Mouse (Mus musculus) spleen, embryonic (tissue): ENCODE data around the gene Ammecr1.

Source experiments
- CTCF ChIA-PET: fragments of 350-600 bp; sonication (Branson Sonifier 250); formaldehyde crosslinking; loops from one replicate; lab custom pipeline; 2022; lab: Charles Lee

Gene Ammecr1

DNA sequence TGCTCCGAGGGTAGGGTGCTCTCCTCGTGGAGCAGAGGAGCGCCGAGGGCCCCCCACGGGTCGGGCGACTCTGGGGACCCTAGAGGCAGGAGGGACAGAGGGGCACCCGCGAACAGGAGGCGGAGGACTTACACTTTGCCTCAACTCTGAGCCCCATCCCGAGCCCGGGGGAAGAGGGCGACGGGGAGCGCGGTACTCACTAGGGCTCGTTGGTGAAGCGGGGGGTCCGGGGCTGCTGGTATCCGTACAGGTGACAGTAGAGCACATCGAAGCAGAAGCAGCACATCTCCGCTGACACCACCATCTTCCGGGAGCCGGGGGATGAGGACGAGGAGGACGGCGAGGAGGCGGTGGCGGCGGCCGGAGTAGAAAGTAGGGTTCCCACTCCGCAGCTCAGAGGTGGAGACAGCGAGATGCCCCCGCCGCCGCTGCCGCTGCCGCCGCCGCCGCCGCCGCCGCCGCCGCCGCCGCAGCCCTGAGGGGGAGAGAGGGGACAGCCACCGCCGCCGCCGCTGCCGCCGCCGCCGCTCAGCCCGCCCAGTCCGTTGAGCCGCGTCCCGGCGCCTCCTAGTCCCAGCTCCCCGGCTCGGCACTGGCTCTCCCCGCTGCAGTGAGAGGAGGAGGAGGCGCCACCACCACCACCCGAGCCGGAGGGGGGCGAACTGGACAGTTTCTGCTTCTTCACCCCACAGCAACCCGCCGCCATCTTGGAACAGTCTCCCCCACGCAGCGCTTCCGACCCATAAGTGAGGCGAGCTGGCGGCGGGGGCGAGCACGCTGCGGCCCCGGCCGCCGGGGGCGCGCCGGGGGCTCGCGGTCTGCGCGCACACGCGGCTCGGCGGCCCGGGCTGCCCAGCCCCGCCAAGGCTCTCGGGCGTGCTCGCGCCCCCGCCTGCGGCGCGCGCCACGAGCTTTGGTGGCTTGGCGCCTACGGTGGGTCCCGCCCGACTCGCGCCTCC is at the start of gene Ammecr1:
Gene Ammecr1 (minus strand): TSS at position 721 of the 959 bp plus-strand sequence.
- CTCF ChIA-PET = interaction anchor here (0.7 kb wide), 1 partner anchor 283 kb away, joined by 3 read pairs; no protein-coding TSS in a partner anchor

DNA sequence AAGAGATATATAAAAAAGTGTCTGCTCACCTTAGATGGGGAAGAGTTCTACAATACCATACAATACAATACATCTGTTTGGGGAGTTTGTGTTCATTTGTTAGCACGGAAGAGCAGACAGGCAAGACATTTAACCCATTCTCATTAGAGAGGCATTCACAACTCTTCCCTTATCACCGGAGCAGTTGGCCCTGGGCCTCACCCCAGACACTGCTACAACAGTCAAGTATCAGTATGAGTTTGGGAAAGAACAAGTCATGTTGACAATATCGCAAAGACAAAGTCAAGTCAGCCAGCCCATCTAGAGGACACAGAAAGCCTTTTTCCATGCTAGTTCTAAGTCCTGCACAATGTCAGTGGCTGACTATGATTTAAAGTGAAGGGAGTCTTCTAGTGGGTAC is 47.6 kb upstream of the Ammecr1 start:
- CTCF ChIA-PET = no interaction called here

DNA sequence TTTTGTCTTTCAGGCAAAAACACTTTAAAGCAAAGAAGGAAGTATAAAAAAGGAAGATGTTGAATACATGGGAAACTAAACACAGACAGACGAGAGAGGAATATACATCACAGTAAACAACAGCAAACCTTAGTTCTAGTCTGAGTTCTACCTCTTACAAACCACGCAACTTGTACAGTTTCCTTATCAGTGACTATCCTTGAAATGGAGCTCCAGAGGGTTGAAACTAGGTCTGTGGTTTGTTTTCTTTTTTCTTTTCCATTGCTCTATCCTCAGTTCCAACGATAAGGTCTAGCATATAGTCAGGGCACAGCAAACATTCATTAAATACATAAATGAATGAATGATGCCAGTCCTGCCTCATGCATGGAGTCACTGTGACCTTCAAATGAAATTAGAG is 45.8 kb upstream of the Ammecr1 start:
- CTCF ChIA-PET = no interaction called here

DNA sequence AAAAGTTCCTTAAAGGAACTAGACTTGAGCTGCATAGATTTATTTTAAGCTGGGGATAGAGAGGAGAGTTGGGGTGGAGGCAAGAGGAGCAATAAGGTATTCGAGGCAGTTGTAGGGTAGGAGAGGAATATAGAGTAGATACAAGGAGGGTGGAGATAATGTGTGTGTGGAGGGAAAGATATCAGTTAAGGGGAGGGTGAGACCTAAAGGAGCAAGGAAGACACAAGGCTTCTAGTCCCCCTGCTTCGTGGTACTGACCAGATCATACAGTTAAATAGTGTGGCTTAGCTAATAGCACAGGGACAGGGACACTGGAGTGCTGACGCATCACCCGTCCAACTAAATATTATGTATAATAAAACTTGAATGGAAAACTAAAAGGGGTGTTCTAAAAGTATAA is 45.3 kb upstream of the Ammecr1 start:
- CTCF ChIA-PET = no interaction called here

DNA sequence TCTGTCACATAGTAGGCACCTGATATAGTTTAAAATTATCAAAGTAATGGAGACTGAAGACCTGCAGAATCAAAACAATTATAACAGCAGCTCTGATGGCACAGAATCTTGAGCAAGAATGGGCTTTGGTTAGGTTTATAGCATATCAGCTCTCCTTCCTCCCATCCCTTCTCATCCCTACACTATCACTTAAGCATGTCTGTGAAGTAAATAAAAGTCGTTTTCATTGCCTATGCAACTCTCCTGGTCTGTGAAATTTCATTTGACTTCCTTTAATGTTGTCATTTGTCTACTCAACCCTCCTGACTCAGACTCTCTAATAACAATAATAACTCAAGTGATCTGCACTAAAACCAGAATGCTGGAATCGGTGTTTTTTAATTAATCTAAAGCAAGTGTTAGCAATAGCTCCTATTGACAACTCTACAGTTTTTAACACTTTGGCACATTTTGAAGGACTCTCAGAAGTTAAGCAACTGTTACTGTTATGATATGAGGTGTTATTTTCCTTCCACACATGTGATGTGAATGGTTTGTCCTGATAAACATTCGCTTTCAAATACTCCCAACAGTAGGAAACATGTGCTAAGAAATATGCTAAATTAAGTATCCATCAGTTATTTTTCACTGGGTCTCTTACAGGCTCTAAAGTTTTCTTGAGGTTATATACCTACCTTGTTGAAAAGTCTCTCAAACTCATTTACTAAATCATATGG is 37.8 kb upstream of the Ammecr1 start:
- CTCF ChIA-PET = no interaction called here

DNA sequence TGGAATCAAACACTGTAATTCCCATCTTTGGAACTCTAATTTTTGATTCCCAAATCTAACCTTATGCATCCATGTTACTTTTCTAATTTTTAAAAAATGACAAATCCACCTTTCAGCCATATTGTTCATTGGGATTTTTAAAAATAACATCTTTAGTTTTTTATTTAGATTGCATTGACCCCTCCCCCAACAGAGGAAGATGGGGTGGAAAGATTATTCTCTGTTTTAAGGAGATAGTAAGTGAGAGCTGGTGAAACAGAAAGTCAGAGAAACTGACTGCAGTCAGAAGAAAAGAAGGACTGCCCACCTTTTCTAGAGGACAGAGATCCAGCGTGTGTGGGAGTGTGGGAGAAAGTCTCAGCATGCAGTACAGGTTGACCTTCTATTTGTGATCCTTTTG is 30.7 kb upstream of the Ammecr1 start:
- CTCF ChIA-PET = no interaction called here

DNA sequence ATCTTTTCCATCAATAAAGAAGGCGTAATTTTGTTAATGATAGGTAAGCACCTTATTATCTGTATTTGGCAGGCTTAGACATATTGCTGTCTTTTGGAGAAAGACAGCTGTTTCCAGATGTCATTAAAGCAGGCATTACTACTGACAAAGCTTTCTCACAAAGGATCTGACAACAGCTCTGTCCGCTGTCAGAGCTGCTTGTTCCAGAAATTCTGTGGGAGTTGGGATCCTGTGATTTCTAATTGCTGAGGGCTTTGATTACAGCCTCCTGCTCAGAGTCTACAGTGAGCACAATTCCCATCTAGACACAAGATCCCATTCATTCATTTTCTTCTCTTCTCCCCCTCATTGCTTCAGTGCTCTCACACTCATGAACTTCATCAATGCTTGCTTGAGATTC is 28.0 kb upstream of the Ammecr1 start:
- CTCF ChIA-PET = no interaction called here

DNA sequence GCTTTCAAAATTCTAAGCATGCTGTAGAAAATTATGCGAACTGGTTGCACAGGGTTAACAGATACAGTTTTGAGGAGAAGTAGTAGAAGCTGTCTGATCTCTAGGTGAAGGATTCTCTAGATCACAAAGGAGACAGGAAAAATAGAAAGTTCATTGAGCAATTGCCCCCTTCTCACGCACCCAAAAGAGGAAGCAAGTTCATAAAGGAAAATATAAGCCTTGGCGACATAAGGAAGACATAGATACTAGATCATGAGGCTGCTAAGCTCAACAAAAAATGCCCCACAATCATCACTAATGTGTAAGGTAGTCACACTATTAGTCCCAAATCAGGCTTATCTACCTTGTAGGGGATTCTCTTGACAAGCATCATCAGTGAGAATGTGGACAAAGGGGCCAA is 17.6 kb upstream of the Ammecr1 start:
- CTCF ChIA-PET = no interaction called here

DNA sequence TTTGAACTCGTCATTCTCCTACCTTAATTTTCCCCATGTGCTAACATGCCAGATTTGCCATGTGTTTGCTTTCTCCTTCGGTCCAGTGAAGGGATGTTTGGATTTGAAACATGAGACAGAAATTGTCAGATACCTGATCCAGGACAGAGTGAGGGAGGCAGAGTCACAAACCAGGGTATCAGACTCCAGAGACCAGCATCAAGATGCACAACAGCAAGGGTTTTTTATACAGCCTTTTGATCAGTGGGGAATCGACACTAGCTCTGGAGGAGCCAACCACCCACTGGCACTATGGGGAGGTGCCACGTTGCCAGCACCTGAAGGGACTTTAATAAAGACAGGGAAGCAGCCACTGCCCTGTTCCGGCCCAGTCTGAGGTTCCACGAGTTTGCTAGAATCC is 17.1 kb upstream of the Ammecr1 start:
- CTCF ChIA-PET = no interaction called here

DNA sequence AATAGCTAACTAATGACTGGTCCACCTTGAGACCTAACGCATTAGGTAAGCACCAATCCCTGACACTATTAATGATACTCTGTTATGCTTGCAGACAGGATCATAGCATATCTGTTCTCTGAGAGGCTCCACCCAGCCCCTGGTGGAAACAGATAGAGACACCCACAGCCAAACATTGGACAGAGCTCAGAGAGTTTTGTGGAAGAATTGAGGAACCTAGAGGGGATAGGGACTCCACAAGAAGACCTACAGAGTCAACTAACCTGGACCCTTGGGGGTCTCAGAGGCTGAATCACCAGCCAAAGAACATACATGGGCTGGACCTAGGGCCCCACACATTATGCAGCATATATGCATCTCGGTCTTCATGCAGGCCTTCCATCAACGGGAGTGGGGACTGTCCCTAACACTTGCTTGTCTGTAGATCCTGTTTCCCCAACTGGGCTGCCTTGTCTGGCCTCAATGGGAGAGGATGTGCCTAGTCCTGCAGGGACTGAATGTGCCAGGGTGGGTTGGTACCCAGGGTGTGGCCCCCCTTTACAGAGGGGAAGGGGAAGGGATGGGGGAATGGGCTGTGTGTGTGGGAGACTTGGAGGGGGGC is 15.1 kb upstream of the Ammecr1 start:
- CTCF ChIA-PET = no interaction called here

DNA sequence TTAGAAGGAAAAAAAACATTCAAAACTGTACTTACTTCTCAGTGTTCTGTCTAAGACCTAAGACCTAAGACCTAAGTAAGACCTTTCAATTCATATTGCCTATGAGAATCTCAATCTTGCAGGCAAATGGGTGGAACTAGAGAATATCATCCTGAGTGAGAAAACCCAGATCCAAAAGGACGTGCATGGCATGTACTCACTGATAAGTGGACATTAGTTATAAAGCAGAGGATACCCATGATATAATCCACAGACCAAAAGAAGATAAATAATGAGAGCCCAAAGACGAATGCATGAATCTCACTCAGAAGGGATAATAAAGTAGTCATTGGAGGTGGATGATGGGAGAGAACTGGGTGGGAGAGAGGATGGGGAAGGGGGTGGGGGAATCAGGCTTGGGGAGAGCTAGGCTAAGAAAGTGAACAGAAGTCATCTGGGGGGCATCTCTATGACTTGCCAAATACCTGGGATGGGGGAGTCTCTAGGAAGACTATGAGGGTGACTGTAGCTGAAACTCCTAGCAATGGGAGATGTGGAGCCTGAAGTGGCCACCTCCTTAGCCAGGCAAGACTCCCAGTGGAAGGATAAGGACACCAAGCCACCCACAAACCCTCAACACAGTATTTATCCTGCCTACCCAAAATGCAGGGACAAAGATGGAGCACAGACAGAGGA is 14.5 kb upstream of the Ammecr1 start:
- CTCF ChIA-PET = no interaction called here

DNA sequence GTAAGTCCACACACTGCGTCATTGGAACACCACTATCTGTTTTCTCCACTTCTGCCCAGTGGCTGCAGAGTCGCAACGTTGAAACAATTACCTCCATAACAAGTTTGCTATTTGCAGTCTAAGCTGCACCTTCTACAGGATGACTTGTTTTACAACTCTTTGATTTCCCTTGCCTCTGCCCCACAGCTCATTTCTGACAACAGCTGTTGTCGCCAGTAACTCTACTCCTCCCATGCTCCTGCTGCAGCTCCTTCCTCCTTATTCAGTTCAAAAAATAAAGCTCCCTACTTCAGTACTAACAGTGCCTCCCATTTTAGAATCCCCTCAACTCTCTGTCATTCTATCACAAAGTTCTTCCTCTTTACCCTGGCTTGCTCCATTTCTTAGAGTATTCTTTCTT is 12.7 kb upstream of the Ammecr1 start:
- CTCF ChIA-PET = no interaction called here

DNA sequence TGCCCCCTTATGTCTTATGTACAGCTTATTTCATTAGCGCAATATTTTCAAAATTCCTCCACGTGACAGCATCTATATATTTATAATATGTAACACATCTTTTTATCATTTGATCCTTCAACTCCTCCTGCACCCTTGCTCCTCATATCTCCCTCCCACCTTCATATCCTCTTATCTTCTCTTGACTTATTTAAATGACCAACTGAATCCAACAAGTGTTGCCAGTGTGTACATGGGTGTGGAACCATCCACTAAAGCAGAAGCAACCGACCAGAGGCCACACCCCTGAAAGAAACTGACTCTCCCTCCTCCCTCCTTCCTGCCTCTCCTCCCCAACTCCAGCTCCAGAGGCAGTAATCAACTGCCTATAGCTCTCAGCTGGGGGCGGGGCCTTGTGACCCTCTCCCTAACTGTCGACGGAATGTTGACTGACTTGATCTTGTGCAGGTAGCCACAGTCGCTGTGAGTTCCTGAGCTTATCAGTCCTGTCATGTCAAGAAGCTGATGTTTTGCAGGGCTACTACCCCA is 6.0 kb upstream of the Ammecr1 start:
- CTCF ChIA-PET = no interaction called here

DNA sequence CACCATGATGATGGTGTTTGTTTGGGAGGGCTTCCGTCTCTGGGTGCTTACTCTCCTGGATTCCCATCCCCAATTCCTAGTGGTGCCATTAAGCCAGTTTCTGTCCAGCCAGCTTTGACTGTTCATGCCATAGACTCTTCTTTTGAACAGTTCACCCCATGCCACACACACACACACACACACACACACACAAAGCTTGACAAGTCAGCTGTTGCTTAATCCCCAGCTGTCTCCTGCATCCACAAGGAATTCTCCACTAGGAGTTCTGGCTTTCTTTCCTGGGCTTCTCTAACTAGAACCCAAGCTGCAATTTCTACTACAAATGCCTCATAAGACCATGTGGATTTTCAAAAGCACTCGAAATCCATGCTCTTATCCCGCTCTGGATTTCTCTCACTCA is 5.2 kb upstream of the Ammecr1 start:
- CTCF ChIA-PET = no interaction called here

DNA sequence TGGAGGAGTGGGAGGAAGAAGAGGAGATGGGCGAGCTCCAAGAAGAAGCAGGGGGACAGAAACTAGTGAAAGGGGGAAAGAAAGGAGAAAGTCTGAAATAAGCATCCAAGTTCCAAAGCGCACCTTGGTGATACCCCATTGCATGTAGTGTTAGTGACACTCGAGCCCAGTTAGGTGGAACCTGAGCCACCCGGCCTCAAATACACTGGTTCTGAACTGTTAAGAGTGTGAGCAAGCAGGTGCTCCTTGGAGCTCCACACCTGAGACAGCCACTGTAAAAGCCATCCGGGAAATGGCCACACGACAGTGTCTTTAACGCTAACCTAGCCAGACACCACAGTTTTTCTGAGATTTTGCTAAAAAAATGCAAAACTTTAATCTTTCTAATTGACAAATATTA is 539 bp upstream of the Ammecr1 start:
- CTCF ChIA-PET = interaction anchor here (0.7 kb wide), 1 partner anchor 284 kb away, joined by 3 read pairs; no protein-coding TSS in a partner anchor

DNA sequence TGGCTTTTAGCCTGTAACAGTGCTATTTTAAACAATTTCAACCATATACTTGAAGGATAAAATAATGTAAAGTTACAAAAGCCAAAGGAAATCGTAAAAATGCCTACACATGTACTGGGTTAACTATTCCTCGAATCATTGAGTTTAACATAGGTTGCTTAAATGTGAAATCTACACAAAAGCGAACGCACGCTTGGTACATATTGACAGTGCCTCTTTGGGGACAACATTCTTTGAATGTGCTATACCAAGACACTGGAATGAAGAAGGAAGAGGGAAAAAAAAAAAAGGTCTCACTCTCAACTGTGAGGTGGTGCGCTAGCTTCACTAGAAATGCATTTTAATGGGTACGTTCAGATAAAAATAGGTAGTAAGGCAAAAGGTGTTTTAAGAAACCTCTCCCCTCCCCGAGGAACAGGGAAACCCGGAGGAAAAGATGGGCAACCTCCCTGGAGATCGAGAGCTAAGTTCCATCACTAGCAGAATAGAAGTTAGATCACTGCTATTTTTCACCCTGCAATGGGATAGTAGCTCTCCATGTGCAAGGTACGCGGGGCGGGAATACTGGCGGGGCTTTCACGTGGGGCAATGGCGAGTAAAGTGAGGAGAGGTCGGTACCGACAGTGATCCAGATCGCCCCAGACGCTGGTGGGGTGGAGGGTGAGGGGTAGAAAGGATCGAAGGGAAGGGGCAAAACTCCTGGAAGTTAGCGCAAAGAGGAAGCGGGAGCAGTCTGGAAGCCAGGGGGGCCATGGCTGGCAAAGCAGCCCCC is 1.1 kb downstream of the Ammecr1 start:
- CTCF ChIA-PET = no interaction called here

DNA sequence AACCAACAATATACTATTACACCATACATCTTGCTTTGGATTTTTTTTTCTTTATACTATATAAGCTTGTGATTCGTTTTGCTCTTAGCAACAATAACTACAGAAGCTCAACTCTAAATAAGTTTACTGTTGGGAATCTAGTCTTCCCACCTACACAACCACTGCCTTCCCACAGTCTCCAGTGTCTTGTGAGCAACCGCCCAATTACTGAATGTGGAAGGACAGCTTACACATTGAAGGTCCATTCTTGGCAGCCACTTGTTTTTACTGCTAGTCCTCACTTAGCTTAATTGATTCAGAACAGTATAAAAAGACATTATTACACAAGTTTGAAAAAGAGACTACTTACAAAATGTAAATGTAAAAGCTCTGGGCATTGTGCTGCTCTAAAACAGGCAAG is 6.1 kb downstream of the Ammecr1 start:
- CTCF ChIA-PET = no interaction called here

DNA sequence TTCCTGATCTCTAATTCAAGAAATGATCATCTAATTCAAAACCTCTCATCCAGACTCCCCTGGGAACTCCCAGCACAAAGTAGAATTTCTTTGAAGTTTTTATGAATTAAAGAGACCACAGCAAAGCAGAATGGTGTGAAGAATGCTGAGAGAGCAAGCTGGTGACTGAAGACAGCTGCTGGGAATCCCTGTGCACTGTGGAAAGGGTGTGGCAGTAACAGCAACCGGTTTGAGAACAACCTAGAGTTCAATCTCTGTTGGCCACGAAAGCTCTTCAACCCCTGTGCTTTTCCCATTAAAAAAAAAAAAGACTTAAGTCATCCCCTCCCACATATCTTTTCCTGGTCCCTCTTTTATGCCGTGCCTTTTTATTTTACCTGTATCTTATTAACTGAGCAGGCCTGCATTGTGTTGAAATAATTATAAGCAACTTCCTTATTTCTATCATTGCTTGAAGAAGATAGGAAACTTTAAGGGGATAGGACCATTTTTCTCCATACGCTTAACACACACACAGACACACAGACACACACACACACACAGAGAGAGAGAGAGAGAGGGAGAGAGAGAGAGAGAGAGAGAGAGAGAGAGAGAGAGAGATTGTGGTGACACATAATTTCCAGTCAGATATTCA is 6.7 kb downstream of the Ammecr1 start:
- CTCF ChIA-PET = no interaction called here

DNA sequence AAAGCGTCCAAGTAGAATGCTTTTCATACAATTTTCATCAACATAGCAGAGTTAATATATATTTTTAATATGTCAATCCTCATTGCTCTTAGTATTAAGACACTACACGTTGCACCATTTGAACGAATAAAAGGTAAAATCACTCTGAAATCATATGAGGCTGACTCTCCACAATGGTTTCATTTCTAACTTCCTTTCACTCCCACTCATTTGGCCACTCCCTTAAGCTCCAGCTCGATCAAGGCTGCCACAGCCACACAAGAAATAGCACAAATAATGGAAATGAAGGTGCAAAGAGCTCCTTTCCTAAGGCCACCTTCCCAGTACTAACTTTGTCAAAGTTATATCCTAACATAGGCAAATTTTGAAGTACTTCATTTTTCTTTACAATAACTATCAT is 38.1 kb downstream of the Ammecr1 start:
- CTCF ChIA-PET = interaction anchor here (0.5 kb wide), 1 partner anchor 344 kb away, joined by 3 read pairs; no protein-coding TSS in a partner anchor

DNA sequence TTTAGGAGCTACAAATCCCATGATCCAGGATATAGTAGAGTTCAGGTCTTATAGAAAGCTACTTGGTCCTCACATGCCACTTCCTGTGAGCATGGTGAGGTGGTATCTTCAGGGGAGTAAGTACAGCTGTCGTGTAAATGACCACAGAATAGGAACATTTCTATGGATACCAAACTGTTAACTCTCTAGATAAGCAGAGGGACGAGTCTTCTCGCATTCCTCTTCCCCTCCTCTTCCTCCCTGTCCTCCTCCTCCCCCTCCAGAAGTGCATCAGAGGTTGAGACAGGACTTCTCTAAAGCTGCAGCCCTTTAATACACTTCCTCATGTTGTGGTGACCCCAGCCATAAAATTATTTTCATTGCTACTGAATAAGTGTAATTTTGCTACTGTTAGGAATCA is 49.1 kb downstream of the Ammecr1 start:
- CTCF ChIA-PET = no interaction called here
